In genomic region chr1:184998161-184998560, GRCm38 (mm10) we compare ENCODE assay signal across 8 mouse cellular contexts. TPM values are rescaled to one million over a fixed set of nuclear protein-coding genes. Genes with fewer than 3 reads are reported as not detected.
DNase-seq lines count a peak whose midpoint lies in the region; ATAC-seq and TF ChIP-seq lines count a peak whose summit lies in the region.

No protein-coding gene starts in this region.

- peaks cover 10% of the 10 kb centered on the region for H3K4me1 ChIP-seq in neural tube, embryonic 11.5 days (ENCODE audit: control insufficient read depth, insufficient read depth, low read length)
- H3K4me1 ChIP-seq in intestine, postnatal 0 days (replicated peaks; ENCODE audit: control insufficient read depth, insufficient read depth, low read length): no peaks in the 10 kb centered on the region
- H3K4me1 ChIP-seq in stomach, embryonic 16.5 days (ENCODE audit: control insufficient read depth, insufficient read depth, low read length): peaks cover 7% of the 10 kb centered on the region

- peak; percentile 72 for DNase-seq in heart, adult 11 months
- DNase-seq in heart, adult 18-20 months: no peak
- no peak for DNase-seq in neural tube, embryonic 11.5 days (ENCODE audit: low spot score)
- DNase-seq in neural tube, embryonic 10.5 days (ENCODE audit: extremely low spot score, low spot score): no peak
- DNase-seq in urinary bladder, adult 18-20 months (ENCODE audit: low spot score in 2 of 2): no peak

- no peaks in the 10 kb centered on the region for H3K9me3 ChIP-seq in neural tube, embryonic 11.5 days (ENCODE audit: control insufficient read depth, low read length)
- no peaks in the 10 kb centered on the region for H3K9me3 ChIP-seq in intestine, postnatal 0 days (ENCODE audit: control insufficient read depth)
- H3K9me3 ChIP-seq in stomach, embryonic 16.5 days (replicated peaks; ENCODE audit: control insufficient read depth, low read length): no peaks in the 10 kb centered on the region

- no peak for TF ChIP-seq CTCF in intestine, postnatal 0 days (IDR thresholded peaks at IDR 0.05; ENCODE audit: low read depth)

- whole genome bisulfite sequencing in neural tube, embryonic 11.5 days: 38% methylated on average over 9 of the region's 9 CpGs
- WGBS in intestine, postnatal 0 days: 76% methylated on average over 9 of the region's 9 CpGs
- WGBS in stomach, embryonic 16.5 days: 66% methylated on average over 9 of the region's 9 CpGs

- ATAC-seq in neural tube, embryonic 11.5 days (ENCODE audit: insufficient read depth, low FRiP score, low TSS enrichment): no peak
- no peak for ATAC-seq in intestine, postnatal 0 days
- ATAC-seq in stomach, embryonic 16.5 days (ENCODE audit: insufficient read depth, low FRiP score): no peak
- no peak for ATAC-seq in megakaryocyte-erythroid progenitor cell, adult 5-6 weeks (replicated peaks; ENCODE audit: low FRiP score, low TSS enrichment, poor library complexity, severe bottlenecking)

- no peaks in the 10 kb centered on the region for H3K27me3 ChIP-seq in neural tube, embryonic 11.5 days (ENCODE audit: control insufficient read depth, insufficient read depth, low read length)
- H3K27me3 ChIP-seq in intestine, postnatal 0 days (replicated peaks; ENCODE audit: control insufficient read depth, insufficient read depth, low read length): no peaks in the 10 kb centered on the region
- no peaks in the 10 kb centered on the region for H3K27me3 ChIP-seq in stomach, embryonic 16.5 days (ENCODE audit: control insufficient read depth, insufficient read depth, low read length)

- peak overlapping the region; percentile 85 for H3K4me3 ChIP-seq in neural tube, embryonic 11.5 days (ENCODE audit: low read depth, low read length)
- H3K4me3 ChIP-seq in intestine, postnatal 0 days (ENCODE audit: low read depth, low read length): no peak overlapping the region
- H3K4me3 ChIP-seq in stomach, embryonic 16.5 days (replicated peaks; ENCODE audit: low read length): peak overlapping the region; percentile 12; the same call in 1 of the 2 replicates

- H3K4me2 ChIP-seq in neural tube, embryonic 11.5 days (ENCODE audit: low read depth): peak overlapping the region; percentile 78
- 0 out of 2 replicates have a peak overlapping the region, but pooled peaks have one; percentile 1 for H3K4me2 ChIP-seq in intestine, postnatal 0 days (replicated peaks; ENCODE audit: low read depth)
- H3K4me2 ChIP-seq in stomach, embryonic 16.5 days (ENCODE audit: low read depth, low read length): peak overlapping the region; percentile 83

- H3K36me3 ChIP-seq in neural tube, embryonic 11.5 days (ENCODE audit: control insufficient read depth, insufficient read depth, low read length): no peaks in the 10 kb centered on the region
- no peaks in the 10 kb centered on the region for H3K36me3 ChIP-seq in intestine, postnatal 0 days (ENCODE audit: control insufficient read depth, insufficient read depth)
- H3K36me3 ChIP-seq in stomach, embryonic 16.5 days (ENCODE audit: control insufficient read depth, insufficient read depth, low read length): no peaks in the 10 kb centered on the region

- H3K27ac ChIP-seq in neural tube, embryonic 11.5 days (ENCODE audit: low read depth, low read length): no peak overlapping the region
- no peak overlapping the region for H3K27ac ChIP-seq in intestine, postnatal 0 days (ENCODE audit: low read depth, low read length)
- no peak overlapping the region for H3K27ac ChIP-seq in stomach, embryonic 16.5 days (ENCODE audit: low read length)

- peak overlapping the region; percentile 19; the same call in 1 of the 2 replicates for H3K9ac ChIP-seq in neural tube, embryonic 11.5 days (ENCODE audit: low read length)
- no peak overlapping the region for H3K9ac ChIP-seq in intestine, postnatal 0 days (ENCODE audit: low read depth, low read length)
- no peak overlapping the region for H3K9ac ChIP-seq in stomach, embryonic 16.5 days (ENCODE audit: low read length)

RNA-seq across cellular contexts. Expression of gene Mark1, which starts 1.2 kb away (rescaled TPM):
- total RNA-seq in heart, adult 18-20 months (2021): 1 to 10 TPM; 8.7 to 8.8 TPM
- polyA plus RNA-seq in neural tube, embryonic 11.5 days (2014; fragmentation: Nextera tagmentation; extraction: Ambion mirVana): 5.6 and 7.1 TPM in 2 replicates
- polyA plus RNA-seq in intestine, postnatal 0 days (2015; fragmentation: Nextera tagmentation; extraction: Ambion mirVana): 1.6 TPM in 2 replicates
- 1.5 and 1.8 TPM in 2 replicates for polyA plus RNA-seq in stomach, embryonic 16.5 days (2015; fragmentation: Nextera tagmentation; extraction: Ambion mirVana)
- not detected in 2 replicates for total RNA-seq in megakaryocyte-erythroid progenitor cell, adult 5-6 weeks (2014; fragmentation: Nextera tagmentation)
- total RNA-seq in megakaryocyte-erythroid progenitor cell, adult 5-6 weeks (2017): not detected in 2 replicates

Comparison
In these comparisons a context has a peak if more than half of its experiments do, and no peak if none do; other contexts are left out.
1. H3K4me2 ChIP-seq: peak in every context shown above with its lines; median percentile 83 in stomach, embryonic 16.5 days; 78 in neural tube, embryonic 11.5 days; 1 in intestine, postnatal 0 days.